Mouse (Mus musculus) lung, postnatal 0 days (tissue): ENCODE data around the gene Epsti1. TPM values are rescaled to one million over a fixed set of nuclear protein-coding genes. Genes with fewer than 3 reads are reported as not detected.

Source experiments
- ATAC-seq: fragments of 200-750 bp; cut with Nextera tagmentation; 2 replicates; pipeline ENCODE4 v1.8.0; 2017; ENCODE audit warnings: moderate library complexity
- DNase-seq: peaks from one replicate; pipeline ENCODE4 v3.0.0-alpha.2; 2016; ENCODE audit warnings: low spot score
- H3K27ac ChIP-seq: fragments of 300-500 bp; sonication (generic); 2 replicates; pipeline ENCODE4 v1.5.1; 2014; ENCODE audit warnings: antibody characterized with exemption, mild to moderate bottlenecking, low read length, mixed read lengths
- H3K27me3 ChIP-seq: fragments of 300-500 bp; sonication (generic); replicated peaks from 2 replicates; pipeline ENCODE4 v1.6.1; 2014; ENCODE audit warnings: low read length, mixed read lengths; ENCODE audit not compliant: insufficient read depth
- H3K36me3 ChIP-seq: fragments of 300-500 bp; sonication (generic); 2 replicates; pipeline ENCODE4 v1.6.1; 2014; ENCODE audit warnings: low read length, mixed read lengths; ENCODE audit not compliant: insufficient read depth
- H3K4me1 ChIP-seq: fragments of 300-500 bp; sonication (generic); 2 replicates; pipeline ENCODE4 v1.6.1; 2014; ENCODE audit warnings: antibody characterized with exemption, low read depth, low read length, mixed read lengths; ENCODE audit not compliant: insufficient read depth
- H3K4me2 ChIP-seq: fragments of 300-500 bp; sonication (generic); replicated peaks from 2 replicates; pipeline ENCODE4 v1.6.1; 2014; ENCODE audit warnings: low read depth, mild to moderate bottlenecking, low read length, moderate library complexity, mixed read lengths
- H3K4me3 ChIP-seq: fragments of 300-500 bp; sonication (generic); 2 replicates; pipeline ENCODE4 v1.5.1; 2014; ENCODE audit warnings: low read depth, low read length
- H3K9ac ChIP-seq: fragments of 300-500 bp; sonication (generic); replicated peaks from 2 replicates; pipeline ENCODE4 v1.6.1; 2014; ENCODE audit warnings: low read depth, mild to moderate bottlenecking
- H3K9me3 ChIP-seq: fragments of 300-500 bp; sonication (generic); 2 replicates; pipeline ENCODE4 v1.6.1; 2016; ENCODE audit warnings: low read length, mixed read lengths
- CTCF ChIP-seq: IDR thresholded peaks from 2 replicates; pipeline ENCODE4 v1.5.1; 2016; ENCODE audit warnings: antibody characterized with exemption, mild to moderate bottlenecking
- EP300 ChIP-seq: IDR thresholded peaks from 2 replicates; pipeline ENCODE4 v1.6.1; 2016; ENCODE audit warnings: antibody characterized with exemption, mild to moderate bottlenecking, control low read depth
- WGBS: fragments of 180-500 bp; shearing (Covaris S2); extraction: QIAGEN DNeasy Blood & Tissue Kit; methylation state at CpG from one replicate; pipeline ENCODE4 v1.1.7; 2014; 5-methylcytosine and 5-hydroxymethylcytosine counted together
- polyA plus RNA-seq: library from polyadenylated mRNA; unstranded; fragments of >200 nt; fragmentation: Nextera tagmentation; extraction: Ambion mirVana; gene quantifications from 2 replicates; pipeline ENCODE4 v1.2.1, GENCODE M21; 2015

Epsti1 gene
- polyA plus RNA-seq, 1 experiment from 2014 or later: 1.5 TPM

DNA sequence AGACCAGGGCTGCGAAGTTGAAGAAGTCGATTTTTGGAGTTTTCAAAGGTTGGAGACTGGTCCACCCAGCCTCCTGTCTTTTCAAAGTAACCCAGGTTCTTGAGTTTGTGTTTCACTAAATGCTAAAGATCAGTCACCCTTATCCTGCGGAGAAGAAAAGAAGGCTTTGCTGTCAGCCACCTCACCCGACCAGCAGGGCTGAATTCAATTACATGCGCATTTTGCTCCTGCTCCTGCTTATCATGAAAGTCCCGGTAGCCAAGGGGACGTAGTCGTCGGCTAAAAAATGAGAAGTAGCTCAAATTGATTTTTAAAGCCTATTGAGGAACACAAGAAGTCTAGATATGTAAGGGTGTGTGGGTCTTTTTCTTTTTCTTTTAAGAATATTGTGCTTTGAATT lies 38.2 kb downstream of the Epsti1 start:
- Histone ChIP-seq H3K27ac (no peak overlapping the region), H3K36me3 (no peaks in the 10 kb centered on the region), H3K9ac (no peak overlapping the region), H3K27me3 (no peaks in the 10 kb centered on the region), H3K4me2 (no peak overlapping the region), H3K4me1 (no peaks in the 10 kb centered on the region), H3K9me3 (no peaks in the 10 kb centered on the region), H3K4me3 (no peak overlapping the region)
- no peak for ATAC-seq
- TF ChIP-seq CTCF: no peak
- TF ChIP-seq EP300: no peak
- DNase-seq: no peak
- WGBS: 60% methylated on average over 9 of the region's 9 CpGs

- DNase-seq: no peak
- TF ChIP-seq CTCF (no peak), EP300 (no peak)
- ATAC-seq: no peak
- WGBS: 84% methylated on average over 15 of the region's 15 CpGs
- no peak overlapping the region for H3K4me3 ChIP-seq
- no peaks in the 10 kb centered on the region for H3K27me3 ChIP-seq
- no peaks in the 10 kb centered on the region for H3K4me1 ChIP-seq
- no peak overlapping the region for H3K4me2 ChIP-seq
- no peak overlapping the region for H3K27ac ChIP-seq
- no peak overlapping the region for H3K9ac ChIP-seq
- no peaks in the 10 kb centered on the region for H3K36me3 ChIP-seq
- no peaks in the 10 kb centered on the region for H3K9me3 ChIP-seq
These were observed 38.9 kb downstream of the Epsti1 start for GRCm38 (mm10) chr14:77942793-77943558.

DNA sequence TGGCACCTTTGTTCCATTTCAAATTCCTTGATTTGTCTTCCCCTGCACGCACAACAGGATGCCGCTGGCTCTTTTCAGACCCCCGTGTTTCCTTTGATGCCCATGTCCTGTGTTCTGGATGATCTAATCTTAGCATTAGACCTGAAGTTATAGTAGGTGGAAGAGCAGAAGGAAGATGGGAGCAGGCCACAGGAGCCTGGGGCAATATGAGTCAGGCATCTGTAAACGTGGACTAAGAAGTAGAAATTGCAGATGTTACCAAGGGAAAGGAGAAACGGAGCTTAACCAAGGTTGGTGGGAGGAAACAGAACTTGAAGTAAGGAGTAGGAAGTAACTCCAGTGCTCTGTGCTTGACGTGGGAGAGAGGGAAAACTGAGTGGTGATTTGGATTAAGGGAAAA lies 57.7 kb downstream of the Epsti1 start:
- no peak overlapping the region for H3K4me2 ChIP-seq
- no peaks in the 10 kb centered on the region for H3K9me3 ChIP-seq
- no peak overlapping the region for H3K27ac ChIP-seq
- TF ChIP-seq EP300: no peak
- TF ChIP-seq CTCF: no peak
- no peak overlapping the region for H3K9ac ChIP-seq
- no peaks in the 10 kb centered on the region for H3K36me3 ChIP-seq
- DNase-seq (no peak), ATAC-seq (no peak)
- H3K27me3 ChIP-seq: no peaks in the 10 kb centered on the region
- H3K4me3 ChIP-seq: no peak overlapping the region
- H3K4me1 ChIP-seq: no peaks in the 10 kb centered on the region
- WGBS: 72% methylated on average over 6 of the region's 6 CpGs

DNA sequence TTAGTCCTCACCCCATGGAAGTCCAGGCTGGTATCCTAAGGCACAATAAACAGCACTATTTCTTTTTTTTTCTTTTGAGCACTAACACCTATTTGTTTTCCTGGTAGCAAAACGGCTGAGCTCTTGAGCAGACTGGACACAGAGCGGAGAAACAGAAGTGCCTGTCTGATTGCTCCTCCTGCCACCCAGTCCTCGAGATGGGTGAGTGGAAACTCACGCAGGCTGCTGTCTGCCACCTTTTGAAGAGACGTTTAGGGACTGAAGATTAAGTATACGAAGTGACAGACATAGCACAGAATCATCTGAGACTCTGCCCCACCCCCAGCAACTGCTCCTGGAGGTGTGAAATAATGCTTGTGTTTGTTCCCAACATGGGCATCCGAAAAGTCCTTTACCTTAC lies 59.5 kb downstream of the Epsti1 start:
- Histone ChIP-seq H3K4me3 (no peak overlapping the region), H3K4me1 (no peaks in the 10 kb centered on the region), H3K27ac (no peak overlapping the region), H3K9me3 (no peaks in the 10 kb centered on the region), H3K36me3 (no peaks in the 10 kb centered on the region), H3K9ac (no peak overlapping the region), H3K27me3 (no peaks in the 10 kb centered on the region), H3K4me2 (no peak overlapping the region)
- TF ChIP-seq EP300 (no peak), CTCF (no peak)
- 40% methylated on average over 7 of the region's 7 CpGs for WGBS
- no peak for ATAC-seq
- DNase-seq: no peak

- H3K4me3 ChIP-seq: no peak overlapping the region
- TF ChIP-seq EP300 (no peak), CTCF (no peak)
- no peaks in the 10 kb centered on the region for H3K36me3 ChIP-seq
- no peak overlapping the region for H3K4me2 ChIP-seq
- H3K9ac ChIP-seq: no peak overlapping the region
- DNase-seq (peak; percentile 34), ATAC-seq (peak; percentile 32)
- no peaks in the 10 kb centered on the region for H3K27me3 ChIP-seq
- H3K9me3 ChIP-seq: no peaks in the 10 kb centered on the region
- H3K4me1 ChIP-seq: no peaks in the 10 kb centered on the region
- H3K27ac ChIP-seq: no peak overlapping the region
- WGBS: 35% methylated on average over 4 of the region's 4 CpGs
These were observed 67.3 kb downstream of the Epsti1 start for GRCm38 (mm10) chr14:77971355-77971754.

DNA sequence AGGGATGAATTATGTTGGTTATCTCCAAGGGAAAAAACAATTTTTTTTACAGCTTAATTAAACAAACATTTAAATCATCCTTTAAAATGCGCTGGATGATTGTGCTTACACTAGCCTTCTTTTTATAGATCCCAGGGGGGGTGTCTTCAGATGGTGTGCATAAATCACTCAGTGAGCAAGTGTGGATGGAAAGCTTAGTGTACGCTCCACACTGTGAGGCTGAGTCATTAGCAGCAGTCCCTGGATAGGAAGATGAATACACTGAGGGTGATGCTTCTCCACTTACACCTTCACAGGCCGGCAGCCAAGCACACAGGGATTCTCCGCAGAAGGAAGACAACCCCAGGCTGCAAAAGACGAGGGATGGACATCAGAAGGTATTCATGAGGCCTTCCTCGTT lies 70.2 kb downstream of the Epsti1 start:
- Histone ChIP-seq H3K9me3 (no peaks in the 10 kb centered on the region), H3K27me3 (no peaks in the 10 kb centered on the region), H3K9ac (no peak overlapping the region), H3K27ac (no peak overlapping the region), H3K4me1 (no peaks in the 10 kb centered on the region), H3K4me3 (no peak overlapping the region), H3K36me3 (no peaks in the 10 kb centered on the region), H3K4me2 (no peak overlapping the region)
- TF ChIP-seq CTCF (no peak), EP300 (no peak)
- ATAC-seq: no peak
- DNase-seq: no peak
- 59% methylated on average over 6 of the region's 6 CpGs for WGBS
